16 mouse cellular contexts compared by ENCODE assay signal in the genomic region with DNA sequence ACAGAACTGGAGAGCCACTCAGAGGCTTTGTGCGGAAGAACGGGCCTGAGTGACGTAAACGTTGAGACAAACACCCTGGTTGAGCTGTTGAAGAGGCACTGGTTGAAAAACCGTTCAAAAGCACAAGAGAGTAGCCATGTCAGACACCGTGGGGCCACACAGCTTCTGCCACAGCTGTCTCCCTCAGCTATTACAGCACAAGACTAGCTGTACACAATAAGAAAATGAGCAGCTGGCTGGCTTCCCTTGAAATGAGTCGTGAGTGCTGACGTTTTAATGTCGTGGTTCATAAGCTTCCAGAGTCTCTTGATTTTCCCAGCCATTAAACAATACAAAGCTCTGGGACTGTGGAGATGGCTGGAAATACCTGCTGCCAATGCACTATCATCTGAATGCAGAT. TPM values are rescaled to one million over a fixed set of nuclear protein-coding genes. Genes with fewer than 3 reads are reported as not detected.
DNase-seq lines count a peak whose midpoint lies in the region; ATAC-seq lines count a peak whose summit lies in the region.
"Had no signal": no experiment of that assay in that cellular context is flagged by ENCODE, and none has a peak within 500 bp of the region (broad histone marks: within the 10 kb centered on the region; RNA-seq: fewer than 3 reads in every experiment).

No protein-coding gene starts in this region.

- no peak overlapping the region for H3K9ac ChIP-seq in embryonic facial prominence, embryonic 14.5 days (ENCODE audit: low read depth, low read length)
- H3K9ac ChIP-seq in kidney, embryonic 16.5 days (replicated peaks; ENCODE audit: low read length) = no peak overlapping the region
- H3K9ac ChIP-seq in lung, embryonic 16.5 days (ENCODE audit: low read length) = no peak overlapping the region
- H3K9ac ChIP-seq: embryonic facial prominence, embryonic 13.5 days; liver, embryonic 13.5 days; midbrain, embryonic 15.5 days had no signal

- no peaks in the 10 kb centered on the region for H3K4me1 ChIP-seq in embryonic facial prominence, embryonic 14.5 days (ENCODE audit: control insufficient read depth, insufficient read depth, low read length)
- no peaks in the 10 kb centered on the region for H3K4me1 ChIP-seq in embryonic facial prominence, embryonic 10.5 days
- no peaks in the 10 kb centered on the region for H3K4me1 ChIP-seq in kidney, embryonic 16.5 days (ENCODE audit: insufficient read depth, low read length)
- peaks cover 6% of the 10 kb centered on the region for H3K4me1 ChIP-seq in lung, embryonic 16.5 days (replicated peaks; ENCODE audit: control insufficient read depth, insufficient read depth, low read length)
- H3K4me1 ChIP-seq: embryonic facial prominence, embryonic 13.5 days; liver, embryonic 13.5 days had no signal

- H3K4me3 ChIP-seq in embryonic facial prominence, embryonic 14.5 days (ENCODE audit: low read depth, low read length) = no peak overlapping the region
- no peak overlapping the region for H3K4me3 ChIP-seq in embryonic facial prominence, embryonic 10.5 days
- H3K4me3 ChIP-seq in kidney, embryonic 16.5 days (ENCODE audit: low read length) = no peak overlapping the region
- H3K4me3 ChIP-seq in lung, embryonic 16.5 days (ENCODE audit: low read length) = no peak overlapping the region
- H3K4me3 ChIP-seq: embryonic facial prominence, embryonic 13.5 days; heart, adult 2 months; liver, embryonic 13.5 days; midbrain, embryonic 15.5 days had no signal

- 74% methylated on average over 9 of the region's 9 CpGs for WGBS in embryonic facial prominence, embryonic 14.5 days
- WGBS in embryonic facial prominence, embryonic 10.5 days = 89% methylated on average over 9 of the region's 9 CpGs
- 49% methylated on average over 9 of the region's 9 CpGs for WGBS in kidney, embryonic 16.5 days
- 38% methylated on average over 9 of the region's 9 CpGs for WGBS in lung, embryonic 16.5 days

- no peak overlapping the region for H3K4me2 ChIP-seq in embryonic facial prominence, embryonic 14.5 days (ENCODE audit: low read depth, low read length)
- no peak overlapping the region for H3K4me2 ChIP-seq in kidney, embryonic 16.5 days (replicated peaks; ENCODE audit: low read depth, low read length)
- H3K4me2 ChIP-seq in lung, embryonic 16.5 days (ENCODE audit: low read depth, low read length) = no peak overlapping the region
- H3K4me2 ChIP-seq: embryonic facial prominence, embryonic 13.5 days; liver, embryonic 13.5 days; midbrain, embryonic 15.5 days had no signal

- ATAC-seq in embryonic facial prominence, embryonic 14.5 days (ENCODE audit: low read depth) = peak; percentile 51; the same call in 1 of the 2 replicates
- peak; percentile 67; the same call in 1 of the 2 replicates for ATAC-seq in kidney, embryonic 16.5 days (ENCODE audit: low FRiP score, low TSS enrichment)
- ATAC-seq in lung, embryonic 16.5 days (ENCODE audit: low read depth) = peak; percentile 49; the same call in 1 of the 2 replicates
- ATAC-seq: midbrain, embryonic 15.5 days had no signal

- no peaks in the 10 kb centered on the region for H3K36me3 ChIP-seq in embryonic facial prominence, embryonic 14.5 days (ENCODE audit: control insufficient read depth, insufficient read depth, low read length)
- peaks cover 13% of the 10 kb centered on the region for H3K36me3 ChIP-seq in embryonic facial prominence, embryonic 10.5 days (replicated peaks)
- H3K36me3 ChIP-seq in kidney, embryonic 16.5 days (ENCODE audit: insufficient read depth, low read length) = no peaks in the 10 kb centered on the region
- no peaks in the 10 kb centered on the region for H3K36me3 ChIP-seq in lung, embryonic 16.5 days (ENCODE audit: control insufficient read depth, insufficient read depth, low read length)
- H3K36me3 ChIP-seq: midbrain, embryonic 15.5 days had no signal

- H3K9me3 ChIP-seq in embryonic facial prominence, embryonic 14.5 days (ENCODE audit: control insufficient read depth, low read length) = no peaks in the 10 kb centered on the region
- H3K9me3 ChIP-seq in embryonic facial prominence, embryonic 10.5 days = no peaks in the 10 kb centered on the region
- no peaks in the 10 kb centered on the region for H3K9me3 ChIP-seq in kidney, embryonic 16.5 days (ENCODE audit: low read length)
- no peaks in the 10 kb centered on the region for H3K9me3 ChIP-seq in lung, embryonic 16.5 days (ENCODE audit: control insufficient read depth, low read length)
- H3K9me3 ChIP-seq: embryonic facial prominence, embryonic 13.5 days; liver, embryonic 13.5 days; midbrain, embryonic 15.5 days had no signal

- H3K27ac ChIP-seq in embryonic facial prominence, embryonic 14.5 days (replicated peaks; ENCODE audit: low read depth, low read length) = no peak overlapping the region
- no peak overlapping the region for H3K27ac ChIP-seq in embryonic facial prominence, embryonic 10.5 days (replicated peaks)
- no peak overlapping the region for H3K27ac ChIP-seq in kidney, embryonic 16.5 days (ENCODE audit: low read length)
- H3K27ac ChIP-seq in lung, embryonic 16.5 days (ENCODE audit: low read length) = no peak overlapping the region
- H3K27ac ChIP-seq: embryonic facial prominence, embryonic 13.5 days; heart, adult 2 months; liver, embryonic 13.5 days; midbrain, embryonic 15.5 days had no signal

- DNase-seq in embryonic facial prominence, embryonic 14.5 days (ENCODE audit: low spot score) = peak; percentile 61
- DNase-seq in embryonic facial prominence, embryonic 10.5 days (ENCODE audit: low spot score) = no peak
- DNase-seq in kidney, adult 8-10 months = no peak
- no peak for DNase-seq in lung, postnatal 36 days
- DNase-seq in lung, postnatal 4 days = peak; percentile 5 to 25
- no peak for DNase-seq in cerebellum, adult 11-12 months
- DNase-seq: adrenal gland, adult 8-10 months; cerebellum, adult 8-10 months; gastrocnemius, postnatal 10 days; heart, adult 2 months; left cerebral cortex, postnatal 4 days; liver, embryonic 13.5 days had no signal

- H3K27me3 ChIP-seq in embryonic facial prominence, embryonic 14.5 days (replicated peaks; ENCODE audit: control insufficient read depth, insufficient read depth, low read length) = no peaks in the 10 kb centered on the region
- H3K27me3 ChIP-seq in embryonic facial prominence, embryonic 10.5 days (replicated peaks; ENCODE audit: low read depth, poor library complexity, severe bottlenecking) = no peaks in the 10 kb centered on the region
- H3K27me3 ChIP-seq in kidney, embryonic 16.5 days (ENCODE audit: insufficient read depth, low read length) = no peaks in the 10 kb centered on the region
- no peaks in the 10 kb centered on the region for H3K27me3 ChIP-seq in lung, embryonic 16.5 days (ENCODE audit: control insufficient read depth, insufficient read depth, low read depth, low read length)
- H3K27me3 ChIP-seq: embryonic facial prominence, embryonic 13.5 days; liver, embryonic 13.5 days; midbrain, embryonic 15.5 days had no signal

RNA-seq across cellular contexts. Expression of gene Gtf2a1, which starts 40.8 kb away (rescaled TPM):
- 26.9 and 32.2 TPM in 2 replicates for polyA plus RNA-seq in embryonic facial prominence, embryonic 14.5 days (2014; fragmentation: Nextera tagmentation; extraction: Ambion mirVana)
- 67.7 and 70.1 TPM in 2 replicates for polyA plus RNA-seq in embryonic facial prominence, embryonic 10.5 days (2016; fragmentation: Nextera tagmentation; extraction: Ambion mirVana)
- 50.3 and 51.3 TPM in 2 replicates for polyA plus RNA-seq in kidney, embryonic 16.5 days (2015; fragmentation: Nextera tagmentation; extraction: Ambion mirVana)
- 42.5 and 46.9 TPM in 2 replicates for polyA plus RNA-seq in lung, embryonic 16.5 days (2015; fragmentation: Nextera tagmentation; extraction: Ambion mirVana)

Comparison
In these comparisons a context has a peak if more than half of its experiments do, and no peak if none do; other contexts are left out.
1. DNase-seq: peak in embryonic facial prominence, embryonic 14.5 days (single experiment) and lung, postnatal 4 days (2 of 2); none in embryonic facial prominence, embryonic 10.5 days (single experiment), kidney, adult 8-10 months (0 of 2), lung, postnatal 36 days (single experiment) and cerebellum, adult 11-12 months (single experiment).
2. Peak in every context shown above with its lines, with median percentiles within 50 percentile points of each other: ATAC-seq.